Mouse (Mus musculus): Measurements from ENCODE around the gene Slc7a7. TPM values are rescaled to one million over a fixed set of nuclear protein-coding genes. Genes with fewer than 3 reads are reported as not detected.

Slc7a7 gene
- total RNA-seq, 2 experiments from 2014 or later, result 6.2 to 7.3 TPM

DNA sequence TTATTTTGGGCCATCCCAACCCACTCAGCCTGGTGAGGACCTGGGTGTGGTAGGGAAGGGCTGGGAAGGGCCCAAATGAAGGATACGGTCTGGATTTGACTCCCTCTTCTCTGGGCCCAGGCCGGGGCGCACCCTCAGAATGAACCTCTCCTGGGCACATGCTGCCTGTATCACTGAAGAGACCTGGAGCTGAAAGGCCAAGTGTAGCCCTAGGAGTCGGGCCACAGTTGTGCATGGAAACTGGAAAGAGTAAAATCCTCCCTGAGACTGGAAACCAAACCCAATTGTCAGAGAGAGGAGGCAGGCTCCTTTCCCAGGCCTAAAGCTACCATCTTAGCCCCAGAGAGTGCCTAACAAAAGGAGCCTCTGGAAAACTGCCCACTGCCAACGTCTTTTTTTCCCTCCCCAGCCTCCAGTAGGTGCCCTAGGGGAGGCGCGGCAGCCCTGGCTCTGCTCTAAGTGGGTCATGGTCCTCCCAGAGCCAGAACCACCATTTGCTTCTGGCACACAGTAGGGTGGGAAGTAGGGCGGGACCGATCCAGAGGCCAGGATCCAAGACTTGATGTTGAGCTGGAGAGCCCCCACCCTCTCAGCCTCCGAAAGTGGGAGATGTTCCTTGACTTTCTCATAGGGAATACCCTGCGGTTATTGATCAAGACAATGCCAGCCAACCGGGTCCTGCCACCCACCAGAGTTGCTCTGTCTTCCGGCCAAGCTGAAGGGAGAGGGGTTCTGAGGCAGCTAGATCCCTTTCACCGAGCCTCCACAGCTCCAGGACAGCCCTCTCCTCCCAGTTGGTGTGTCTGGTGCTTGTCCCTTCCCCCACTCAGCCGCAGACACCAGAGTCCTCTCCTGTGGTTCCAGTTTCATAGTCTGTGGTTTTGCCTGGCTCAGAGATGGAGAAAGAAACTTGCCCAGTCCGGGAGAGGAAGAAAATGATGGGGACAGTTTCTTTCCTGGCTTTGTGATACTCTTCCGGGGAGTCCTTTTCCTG lies 15.6 kb upstream of the Slc7a7 start:
- DNase-seq (ENCODE audit: low spot score in 2 of 2), result peak in 1 of 2 experiments; percentile 35

GRCm38 (mm10) chr14:54432078-54432836 lies 14.7 kb upstream of the Slc7a7 start:
- DNase-seq (ENCODE audit: low spot score in 2 of 2), result peak in 1 of 2 experiments; percentile 59

DNA sequence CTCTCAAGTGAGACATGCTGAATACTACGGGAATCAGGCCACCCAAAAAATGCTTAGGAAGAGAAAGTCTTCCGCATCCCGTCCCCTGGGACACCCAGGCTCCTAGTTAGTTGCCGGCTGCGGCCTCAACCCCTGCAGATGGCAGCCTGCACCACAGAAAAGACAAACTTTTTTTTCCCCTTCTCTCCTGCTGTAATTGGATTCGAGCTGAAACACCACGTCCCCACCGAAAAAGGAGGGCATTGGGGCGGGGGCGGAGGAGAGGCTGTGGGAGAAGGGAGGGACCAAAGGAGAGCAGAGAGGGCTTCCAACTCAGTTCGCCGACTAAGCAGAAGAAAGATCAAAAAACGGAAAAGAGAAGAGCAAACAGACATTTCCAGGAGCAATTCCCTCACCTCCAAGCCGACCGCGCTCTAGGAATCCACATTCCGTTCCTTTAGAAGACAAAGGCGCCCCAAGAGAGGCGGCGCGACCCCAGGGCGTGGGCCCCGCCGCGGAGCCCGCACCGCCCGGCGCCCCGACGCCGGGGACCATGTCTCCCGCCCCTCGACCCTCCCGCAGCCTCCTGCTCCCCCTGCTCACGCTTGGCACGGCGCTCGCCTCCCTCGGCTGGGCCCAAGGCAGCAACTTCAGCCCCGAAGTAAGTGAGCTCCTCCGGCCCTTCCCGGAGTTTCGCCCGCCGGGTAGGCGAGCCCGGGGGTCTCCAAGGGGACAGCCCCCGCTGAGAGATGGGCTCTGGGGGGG lies 13.9 kb upstream of the Slc7a7 start, which contains the start of gene Mmp14:
TSS of gene Mmp14 (plus strand) at position 279 of the 744 bp plus-strand sequence.
- peak; percentile 56 to 80 for DNase-seq (ENCODE audit: low spot score in 2 of 2)

DNA sequence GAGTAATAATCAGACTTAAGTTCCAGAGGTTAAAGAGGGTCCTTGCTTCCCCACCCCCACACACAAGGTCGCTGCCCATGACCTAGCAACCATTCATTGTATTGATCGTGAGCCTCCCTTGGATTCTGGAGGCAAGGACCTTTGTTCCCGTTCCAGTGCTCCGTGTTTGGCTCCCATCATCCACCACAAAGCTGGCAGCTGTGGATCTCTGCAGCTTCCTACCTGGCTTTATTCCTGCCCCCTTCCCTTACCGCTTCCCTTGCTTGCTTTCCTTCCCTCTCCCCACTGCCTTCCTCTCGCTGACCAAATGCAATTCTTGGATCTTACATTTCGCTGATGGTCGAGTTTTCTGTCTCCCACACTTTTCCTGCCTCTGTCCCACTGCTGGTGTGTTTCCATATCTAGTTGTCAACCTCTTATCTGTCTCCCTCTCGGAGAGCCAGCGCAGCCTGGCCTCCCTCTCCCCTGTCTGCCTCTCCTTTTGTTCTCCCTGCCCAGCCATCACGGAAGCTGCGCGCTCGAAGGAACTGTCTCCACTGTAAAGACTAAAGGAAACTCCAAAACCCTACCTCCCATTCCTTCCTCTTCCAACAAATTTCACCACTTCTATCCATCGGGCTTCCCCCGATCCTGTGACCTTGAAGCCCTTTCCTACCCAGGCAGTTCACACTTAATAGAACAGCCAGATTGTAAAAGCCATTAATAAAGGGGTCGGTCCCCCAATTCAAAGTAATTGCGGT lies 13.0 kb upstream of the Slc7a7 start:
- no peak for DNase-seq (ENCODE audit: low spot score in 2 of 2)

DNA sequence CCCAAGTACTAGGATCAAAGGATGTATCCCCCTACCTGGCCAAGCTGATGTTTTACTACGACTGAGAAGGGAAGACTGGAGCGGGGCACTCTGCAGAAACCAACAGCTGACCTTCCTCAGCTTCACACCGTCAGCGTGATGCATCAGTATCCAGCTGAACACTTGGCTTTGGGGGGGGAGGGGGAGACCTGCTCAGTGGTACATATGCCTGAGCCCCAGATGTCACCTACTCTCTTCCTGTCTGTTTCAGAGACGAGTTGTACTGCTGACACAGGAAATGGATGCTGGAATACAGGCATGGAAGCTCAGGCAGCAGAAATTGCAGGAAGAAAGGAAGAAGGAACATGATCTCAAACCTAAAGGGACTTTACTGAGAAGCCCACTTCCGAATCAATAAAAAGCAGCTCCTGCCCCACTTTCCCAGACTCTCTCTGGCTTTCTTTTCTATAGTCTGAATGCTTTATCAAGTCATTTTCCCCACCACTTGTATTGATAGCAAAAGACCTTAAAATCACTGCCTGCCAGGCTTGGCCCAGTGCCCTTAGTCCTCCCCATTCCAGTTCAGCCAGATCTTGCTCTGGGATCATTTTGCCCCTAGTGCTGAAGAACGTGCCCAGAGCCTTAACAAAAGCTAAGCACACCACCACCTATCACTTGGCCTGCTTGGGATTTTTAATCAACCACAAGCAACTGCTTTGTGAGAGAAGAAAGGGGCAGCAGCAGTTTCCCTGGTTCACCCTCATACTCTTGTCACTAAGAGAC lies 11.9 kb upstream of the Slc7a7 start:
- no peak for DNase-seq (ENCODE audit: low spot score in 2 of 2)

- no peak for DNase-seq (ENCODE audit: low spot score in 2 of 2)
Observed at GRCm38 (mm10) chr14:54428421-54428820, 10.8 kb upstream of the Slc7a7 start.

DNA sequence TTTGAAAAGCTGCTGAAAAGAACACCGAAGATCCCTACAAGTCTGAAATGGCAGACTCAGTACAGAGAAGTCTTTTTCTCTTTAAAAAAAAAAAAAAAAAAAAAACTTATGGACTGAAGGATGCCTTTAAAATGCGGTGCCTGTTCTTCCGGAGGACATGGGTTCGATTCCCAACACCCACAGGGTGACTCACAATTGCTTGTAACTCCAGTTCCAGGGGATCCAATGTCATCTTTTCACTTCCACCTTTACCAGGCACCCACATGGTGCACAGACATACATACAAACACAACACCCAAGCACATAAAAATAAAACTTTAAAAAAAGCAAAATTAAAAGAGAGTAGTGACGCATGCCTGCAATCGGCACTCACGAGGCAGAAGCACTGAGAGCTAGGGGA lies 10.1 kb upstream of the Slc7a7 start:
- DNase-seq (ENCODE audit: low spot score in 2 of 2), result no peak

GRCm38 (mm10) chr14:54426689-54427398 lies 9.3 kb upstream of the Slc7a7 start, which contains the start of gene Mrpl52:
Gene Mrpl52, plus strand, starts transcription at chr14:54426909.
- DNase-seq (ENCODE audit: low spot score in 2 of 2), result peak; percentile 80 to 93

- no peak for DNase-seq (ENCODE audit: low spot score in 2 of 2)
Observed at GRCm38 (mm10) chr14:54426003-54426688, 8.6 kb upstream of the Slc7a7 start.

DNA sequence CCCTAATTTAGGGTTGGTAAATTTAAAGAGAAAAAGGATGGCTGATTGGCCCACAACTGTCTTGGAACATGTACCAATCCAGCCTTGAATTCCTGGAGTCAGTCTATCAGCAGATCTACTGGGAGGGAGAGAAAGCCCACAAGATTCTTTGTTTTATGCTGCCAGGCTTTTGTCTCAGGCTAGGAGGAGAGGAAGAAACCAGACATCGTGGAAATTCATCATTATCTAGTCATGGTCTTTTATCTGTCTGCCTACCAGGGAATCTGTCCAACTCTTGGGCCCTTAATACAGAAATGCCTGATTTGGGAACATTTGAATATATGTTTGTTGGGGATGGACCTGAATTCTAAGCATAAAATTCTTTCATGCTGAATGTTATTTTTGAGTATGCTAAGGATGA lies 8.0 kb upstream of the Slc7a7 start:
- no peak for DNase-seq (ENCODE audit: low spot score in 2 of 2)

GRCm38 (mm10) chr14:54424634-54425033 lies 7.1 kb upstream of the Slc7a7 start:
- DNase-seq (ENCODE audit: low spot score in 2 of 2), result no peak

- DNase-seq (ENCODE audit: low spot score in 2 of 2), result no peak
Observed at GRCm38 (mm10) chr14:54423406-54423805, 5.8 kb upstream of the Slc7a7 start.

- no peak for DNase-seq (ENCODE audit: low spot score in 2 of 2)
Observed at GRCm38 (mm10) chr14:54421014-54421413, 3.4 kb upstream of the Slc7a7 start.

GRCm38 (mm10) chr14:54416830-54417229 lies 750 bp downstream of the Slc7a7 start:
- no peak for DNase-seq (ENCODE audit: low spot score in 2 of 2)

- DNase-seq (ENCODE audit: low spot score in 2 of 2), result no peak
Observed at GRCm38 (mm10) chr14:54416229-54416775, 1.3 kb downstream of the Slc7a7 start.

GRCm38 (mm10) chr14:54415241-54416020 lies 2.1 kb downstream of the Slc7a7 start:
- no peak for DNase-seq (ENCODE audit: low spot score in 2 of 2)
